Mouse (Mus musculus) ES-E14 (cell line): ENCODE data around the gene Iqsec1.

ENCODE experiments used
- MAFK ChIP-seq: IDR thresholded peaks from 2 replicates; pipeline ENCODE4 v1.6.1; 2014; ENCODE audit warnings: mild to moderate bottlenecking, low read depth, low read length, inconsistent platforms; ENCODE audit not compliant: insufficient read depth
- ZNF384 ChIP-seq: IDR thresholded peaks from 2 replicates; pipeline ENCODE4 v1.6.1; 2012; ENCODE audit warnings: low read depth, low read length, inconsistent platforms

DNA sequence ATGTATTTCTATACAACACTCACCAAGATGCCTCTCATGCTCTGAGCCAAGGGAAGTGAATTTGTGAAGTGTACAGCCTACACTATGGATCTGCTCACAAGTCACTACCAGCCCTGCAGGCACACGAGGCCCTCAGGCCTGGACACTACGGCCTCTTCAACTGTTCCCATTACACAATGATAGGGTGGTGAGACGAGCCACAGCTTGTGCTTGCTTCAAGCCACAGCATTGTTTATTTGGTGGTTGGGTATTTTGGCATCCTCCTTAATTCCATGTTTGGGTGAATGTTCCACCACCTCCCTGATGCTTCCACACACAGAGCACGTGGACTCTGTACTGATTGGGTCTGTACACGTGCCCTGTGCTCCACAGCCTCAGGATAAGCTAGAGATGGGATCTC is 216.4 kb downstream of the Iqsec1 start:
- TF ChIP-seq MAFK (no peak), ZNF384 (no peak)
